Mouse (Mus musculus) spleen, adult 2 months (tissue): ENCODE results near the gene Kncn.

Source experiments
- CTCF ChIP-seq: fragments of 200-500 bp; IDR thresholded peaks from 2 replicates; pipeline ENCODE4 v1.5.1; 2011; ENCODE audit warnings: mild to moderate bottlenecking, inconsistent platforms; ENCODE audit not compliant: insufficient read depth, insufficient read length, insufficient replicate concordance; ENCODE audit errors: extremely low read depth
- POLR2A ChIP-seq: fragments of 200-500 bp; IDR thresholded peaks from 2 replicates; pipeline ENCODE4 v1.6.1; 2011; ENCODE audit warnings: low read depth, low read length, inconsistent platforms

GRCm38 (mm10) chr4:115855609-115856008 lies 28.6 kb upstream of the Kncn start:
- no peak for TF ChIP-seq CTCF
- no peak for TF ChIP-seq POLR2A
